Mouse (Mus musculus): Measurements from ENCODE around the gene Scyl1. TPM values are rescaled to one million over a fixed set of nuclear protein-coding genes. Genes with fewer than 3 reads are reported as not detected.

The Scyl1 gene
- polyA plus RNA-seq, 1 experiment = 120 TPM

DNA sequence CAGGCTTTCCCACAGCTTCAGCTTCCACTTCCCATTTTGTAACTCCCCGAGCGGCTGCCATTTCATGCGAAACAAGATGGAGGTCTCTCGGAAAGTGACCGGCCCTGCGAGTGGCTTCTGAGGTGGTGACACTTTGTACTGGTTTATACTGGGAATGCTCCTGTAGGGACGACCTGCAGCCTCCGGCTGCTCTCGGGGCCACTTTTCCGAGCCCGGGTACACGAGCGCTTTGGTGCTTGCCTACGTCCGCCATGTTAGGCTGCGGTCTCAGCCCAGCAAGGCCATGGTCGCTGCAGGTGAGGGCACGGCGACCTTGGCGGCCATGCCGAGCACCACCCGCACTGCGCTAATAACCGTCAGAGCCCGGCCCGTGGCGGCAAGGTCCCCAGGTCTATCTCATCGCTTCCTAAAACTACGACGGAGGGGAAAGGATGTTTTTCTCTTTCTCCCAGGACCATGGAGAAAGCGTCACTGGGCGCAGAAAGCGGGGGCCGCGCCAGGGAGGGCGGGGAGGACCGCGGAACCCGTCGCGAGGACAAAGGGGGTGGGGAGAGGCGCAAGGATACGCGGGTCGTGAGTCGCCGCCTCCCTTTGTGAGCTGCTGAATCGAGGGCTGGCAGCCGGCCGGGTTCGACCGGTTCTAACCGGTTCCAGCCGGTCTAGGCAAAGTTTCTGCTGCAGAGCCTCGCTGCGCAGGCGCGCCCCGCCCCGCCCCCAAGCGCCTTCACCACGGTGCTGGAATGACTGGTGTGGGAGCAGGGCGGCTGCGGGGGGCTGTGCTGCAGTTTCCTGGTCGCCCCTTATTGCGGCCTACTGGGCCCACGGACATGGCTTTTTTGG lies 32.0 kb upstream of the Scyl1 start:
- peak overlapping the region; percentile 100 for H3K27ac ChIP-seq (ENCODE audit: insufficient read depth, low read length)
- peak overlapping the region; percentile 100 for H3K4me3 ChIP-seq (ENCODE audit: insufficient read depth, low read length)
- peaks cover 12% of the 10 kb centered on the region for H3K4me1 ChIP-seq (ENCODE audit: control insufficient read depth, insufficient read depth, low read length)
- TF ChIP-seq POLR2A (IDR thresholded peaks at IDR 0.05; ENCODE audit: extremely low read depth, insufficient read depth, low read length) (peak; percentile 57), CTCF (IDR thresholded peaks at IDR 0.05; ENCODE audit: extremely low read depth, insufficient read depth, low read length) (no peak)

GRCm38 (mm10) chr19:5802787-5803040 lies 31.5 kb upstream of the Scyl1 start:
- no peak for TF ChIP-seq CTCF (IDR thresholded peaks at IDR 0.05; ENCODE audit: extremely low read depth, insufficient read depth, low read length)
- TF ChIP-seq POLR2A (IDR thresholded peaks at IDR 0.05; ENCODE audit: extremely low read depth, insufficient read depth, low read length) = no peak

DNA sequence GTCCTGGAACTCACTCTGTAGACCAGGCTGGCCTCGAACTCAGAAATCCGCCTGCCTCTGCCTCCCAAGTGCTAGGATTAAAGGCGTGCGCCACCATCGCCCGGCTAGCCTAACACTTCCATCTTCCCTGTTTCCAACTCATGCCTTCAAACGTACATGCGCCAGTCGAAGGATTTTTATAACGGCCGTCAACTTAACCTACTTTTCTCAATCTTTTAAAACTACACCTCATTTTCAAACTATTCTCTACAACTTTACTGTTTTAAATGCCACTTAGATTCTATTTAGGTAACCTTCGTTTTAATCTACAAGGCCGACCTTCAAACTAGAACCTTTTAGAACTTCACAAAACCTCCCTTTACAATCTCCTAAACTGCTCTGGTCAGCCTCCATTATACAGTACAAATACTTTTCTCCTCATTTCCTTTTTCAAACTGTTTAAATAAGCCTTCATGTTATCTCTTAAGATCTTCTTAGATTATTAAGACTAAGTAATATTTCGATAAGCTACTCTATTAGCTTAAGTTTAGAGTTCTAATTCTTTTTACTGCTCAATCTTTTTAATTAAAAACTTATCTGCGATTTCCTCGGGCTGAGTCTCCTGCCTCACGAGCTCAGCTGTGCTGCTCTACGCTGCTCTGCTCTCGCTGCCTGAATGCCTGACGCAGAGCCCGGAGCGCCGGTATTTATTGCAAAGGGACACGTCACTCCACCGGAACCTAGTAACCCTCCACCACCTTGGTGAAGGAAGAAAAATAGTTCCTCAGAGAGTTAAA lies 31.0 kb upstream of the Scyl1 start:
- Histone ChIP-seq H3K4me3 (ENCODE audit: insufficient read depth, low read length) (peak overlapping the region; percentile 100), H3K27ac (ENCODE audit: insufficient read depth, low read length) (peak overlapping the region; percentile 100), H3K4me1 (ENCODE audit: control insufficient read depth, insufficient read depth, low read length) (peaks cover 12% of the 10 kb centered on the region)
- TF ChIP-seq CTCF (IDR thresholded peaks at IDR 0.05; ENCODE audit: extremely low read depth, insufficient read depth, low read length) (no peak), POLR2A (IDR thresholded peaks at IDR 0.05; ENCODE audit: extremely low read depth, insufficient read depth, low read length) (peak; percentile 100)

More at GRCm38 (mm10) chr19:5802787-5803040, 31.5 kb upstream of the Scyl1 start:
- Histone ChIP-seq H3K4me1 (ENCODE audit: control insufficient read depth, insufficient read depth, low read length) (peaks cover 12% of the 10 kb centered on the region), H3K27ac (ENCODE audit: insufficient read depth, low read length) (peak overlapping the region; percentile 100), H3K4me3 (ENCODE audit: insufficient read depth, low read length) (peak overlapping the region; percentile 100)

GRCm38 (mm10) chr19:5801432-5801964 lies 30.3 kb upstream of the Scyl1 start:
- H3K4me1 ChIP-seq (ENCODE audit: control insufficient read depth, insufficient read depth, low read length) = peaks cover 10% of the 10 kb centered on the region
- peak overlapping the region; percentile 100 for H3K4me3 ChIP-seq (ENCODE audit: insufficient read depth, low read length)
- no peak for TF ChIP-seq CTCF (IDR thresholded peaks at IDR 0.05; ENCODE audit: extremely low read depth, insufficient read depth, low read length)
- TF ChIP-seq POLR2A (IDR thresholded peaks at IDR 0.05; ENCODE audit: extremely low read depth, insufficient read depth, low read length) = no peak
- H3K27ac ChIP-seq (ENCODE audit: insufficient read depth, low read length) = peak overlapping the region; percentile 83

GRCm38 (mm10) chr19:5800632-5801431 lies 29.6 kb upstream of the Scyl1 start:
- TF ChIP-seq POLR2A (IDR thresholded peaks at IDR 0.05; ENCODE audit: extremely low read depth, insufficient read depth, low read length) = peak; percentile 84
- no peak for TF ChIP-seq CTCF (IDR thresholded peaks at IDR 0.05; ENCODE audit: extremely low read depth, insufficient read depth, low read length)
- Histone ChIP-seq H3K4me1 (ENCODE audit: control insufficient read depth, insufficient read depth, low read length) (peaks cover 6% of the 10 kb centered on the region), H3K4me3 (ENCODE audit: insufficient read depth, low read length) (peak overlapping the region; percentile 100), H3K27ac (ENCODE audit: insufficient read depth, low read length) (peak overlapping the region; percentile 83)

DNA sequence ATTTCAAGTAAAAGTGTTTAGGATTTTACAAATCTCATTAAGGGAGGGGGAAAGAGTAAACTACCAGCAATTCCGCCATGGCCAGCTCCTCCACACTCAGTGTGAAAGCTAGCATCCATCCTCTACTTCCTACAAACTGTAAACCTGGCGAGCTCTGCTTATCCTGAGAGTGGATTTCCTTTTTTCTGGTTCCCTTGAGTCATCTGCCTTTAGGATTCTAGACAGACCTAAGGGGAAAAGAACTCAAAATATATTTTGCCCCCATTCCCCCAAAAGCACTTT lies 29.1 kb upstream of the Scyl1 start:
- H3K4me3 ChIP-seq (ENCODE audit: insufficient read depth, low read length) = peak overlapping the region; percentile 100
- TF ChIP-seq CTCF (IDR thresholded peaks at IDR 0.05; ENCODE audit: extremely low read depth, insufficient read depth, low read length) = no peak
- TF ChIP-seq POLR2A (IDR thresholded peaks at IDR 0.05; ENCODE audit: extremely low read depth, insufficient read depth, low read length) = no peak
- H3K4me1 ChIP-seq (ENCODE audit: control insufficient read depth, insufficient read depth, low read length) = peaks cover 6% of the 10 kb centered on the region; the same call in 1 of the 2 replicates
- peak overlapping the region; percentile 83 for H3K27ac ChIP-seq (ENCODE audit: insufficient read depth, low read length)

DNA sequence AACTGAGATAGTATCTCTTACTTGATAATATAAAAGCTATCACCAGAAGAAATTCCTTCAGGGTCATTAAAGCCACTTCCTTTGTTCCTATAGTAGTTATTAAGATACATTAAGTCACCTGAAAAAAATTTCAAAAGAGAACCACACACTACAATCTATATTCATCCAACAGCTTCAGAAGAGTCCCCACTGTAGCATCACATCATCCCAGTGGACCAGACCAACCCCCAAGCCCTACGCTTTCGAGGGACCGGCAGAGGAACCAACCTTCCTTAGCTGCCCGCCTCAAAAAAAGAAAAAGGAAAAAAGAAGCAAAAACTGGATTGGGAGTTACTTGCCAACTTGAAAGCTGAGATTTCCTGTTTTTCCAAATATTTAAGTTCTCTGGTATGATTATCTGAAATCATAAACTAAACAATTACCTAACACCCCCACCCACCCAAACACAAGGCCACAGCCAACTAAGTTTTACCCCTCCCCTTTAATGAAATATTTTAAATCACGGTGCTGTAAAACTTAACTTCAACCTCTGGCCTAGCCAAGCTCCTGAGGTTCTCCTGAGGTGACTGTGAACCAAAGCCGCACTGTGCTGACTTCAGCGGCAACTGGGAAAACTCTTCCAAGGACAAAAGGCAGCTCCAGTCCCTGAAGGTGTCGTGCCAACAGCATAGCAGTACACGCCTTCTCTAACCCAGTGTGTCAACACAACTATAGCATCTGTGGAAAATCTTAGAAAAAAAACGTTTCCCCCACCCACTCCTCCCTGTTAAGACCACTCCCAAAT lies 28.5 kb upstream of the Scyl1 start:
- peak overlapping the region; percentile 100 for H3K4me3 ChIP-seq (ENCODE audit: insufficient read depth, low read length)
- H3K4me1 ChIP-seq (ENCODE audit: control insufficient read depth, insufficient read depth, low read length) = peaks cover 3% of the 10 kb centered on the region; the same call in 1 of the 2 replicates
- H3K27ac ChIP-seq (ENCODE audit: insufficient read depth, low read length) = peak overlapping the region; percentile 83
- no peak for TF ChIP-seq CTCF (IDR thresholded peaks at IDR 0.05; ENCODE audit: extremely low read depth, insufficient read depth, low read length)
- TF ChIP-seq POLR2A (IDR thresholded peaks at IDR 0.05; ENCODE audit: extremely low read depth, insufficient read depth, low read length) = peak; percentile 67

DNA sequence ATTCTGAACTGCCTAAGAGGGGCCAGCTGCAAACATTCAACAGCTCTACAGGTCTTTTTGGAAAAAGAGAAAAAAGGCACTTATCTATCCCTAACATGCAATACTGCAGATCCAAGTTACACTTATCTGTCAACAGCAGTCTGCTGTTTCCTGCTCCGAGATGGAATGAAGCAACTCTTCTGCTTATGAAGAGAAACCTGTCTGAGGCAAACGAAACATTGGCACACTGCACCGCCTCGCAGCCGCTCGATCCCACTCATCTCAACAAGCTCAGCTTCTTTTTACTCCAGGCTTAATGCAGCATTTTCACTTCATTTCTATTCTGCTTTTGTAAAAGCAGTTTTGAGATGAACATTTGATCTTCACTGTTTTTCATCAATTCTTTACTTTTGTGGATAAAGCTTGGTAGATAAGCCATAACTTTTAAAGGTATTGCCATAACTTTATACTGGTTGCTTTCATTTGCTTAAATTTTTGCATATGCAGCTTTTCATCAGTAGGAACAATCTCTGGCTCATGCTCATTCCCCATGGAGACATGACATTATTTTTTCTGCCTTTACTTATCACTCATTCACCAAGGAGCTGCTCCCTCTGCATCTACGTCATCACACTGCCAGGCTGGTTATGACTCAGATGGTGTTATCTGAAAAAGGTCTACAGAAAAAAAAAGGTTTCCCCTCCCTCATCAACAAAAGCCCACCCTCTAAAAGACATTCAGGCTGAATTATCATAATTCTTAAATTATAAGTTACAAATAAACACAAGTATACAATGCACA lies 27.7 kb upstream of the Scyl1 start:
- TF ChIP-seq POLR2A (IDR thresholded peaks at IDR 0.05; ENCODE audit: extremely low read depth, insufficient read depth, low read length) (peak; percentile 56), CTCF (IDR thresholded peaks at IDR 0.05; ENCODE audit: extremely low read depth, insufficient read depth, low read length) (no peak)
- Histone ChIP-seq H3K27ac (ENCODE audit: insufficient read depth, low read length) (no peak overlapping the region), H3K4me3 (ENCODE audit: insufficient read depth, low read length) (peak overlapping the region; percentile 100), H3K4me1 (ENCODE audit: control insufficient read depth, insufficient read depth, low read length) (no peaks in the 10 kb centered on the region; the same call in 1 of the 2 replicates)

Measured in cortical plate, adult 2 months (tissue).